ENCODE assay signal across 14 mouse cellular contexts in the genomic region with DNA sequence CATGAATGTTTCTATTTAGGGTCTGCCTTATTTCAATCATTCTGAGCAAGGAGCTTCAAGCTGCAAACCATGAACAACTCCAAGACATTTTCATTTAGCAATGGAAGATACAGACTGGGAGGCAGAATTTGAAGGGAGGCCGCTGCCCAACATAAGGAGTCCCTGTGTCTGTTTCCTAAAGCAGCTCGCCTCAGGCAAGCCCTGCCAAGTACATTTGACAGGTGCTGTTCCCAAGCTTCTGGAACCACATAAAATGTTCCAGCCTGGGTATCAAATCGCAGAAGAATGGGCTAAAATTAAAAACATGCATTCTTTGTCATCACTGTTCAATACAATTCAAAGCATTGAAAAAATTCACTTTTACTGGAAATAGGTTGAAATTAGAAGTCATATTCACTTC.
"Had no signal": no experiment of that assay in that cellular context is flagged by ENCODE, and none has a peak within 500 bp of the region (broad histone marks: within the 10 kb centered on the region; RNA-seq: fewer than 3 reads in every experiment).

No protein-coding gene starts in this region.

- H3K9me3 ChIP-seq: limb, embryonic 13.5 days; liver, embryonic 15.5 days; midbrain, embryonic 10.5 days; neural tube, embryonic 12.5 days had no signal

- H3K27me3 ChIP-seq: limb, embryonic 13.5 days; liver, embryonic 15.5 days; neural tube, embryonic 12.5 days had no signal

- ATAC-seq: lung, postnatal 0 days had no signal

- H3K4me3 ChIP-seq: limb, embryonic 13.5 days; liver, embryonic 15.5 days; midbrain, embryonic 10.5 days; neural tube, embryonic 12.5 days had no signal

- H3K27ac ChIP-seq: limb, embryonic 13.5 days; liver, embryonic 15.5 days; midbrain, embryonic 10.5 days; neural tube, embryonic 12.5 days; stomach, postnatal 0 days had no signal

- H3K36me3 ChIP-seq: limb, embryonic 13.5 days; liver, embryonic 15.5 days; midbrain, embryonic 10.5 days; neural tube, embryonic 12.5 days had no signal

- H3K4me1 ChIP-seq: liver, embryonic 15.5 days had no signal

- H3K4me2 ChIP-seq: limb, embryonic 13.5 days; liver, embryonic 11.5 days; liver, embryonic 15.5 days; neural tube, embryonic 12.5 days had no signal

- H3K9ac ChIP-seq: limb, embryonic 13.5 days; liver, embryonic 15.5 days; neural tube, embryonic 12.5 days had no signal

- DNase-seq: kidney, adult 18-20 months; kidney, postnatal 10 days; kidney, postnatal 4 days; lung, adult 2 months; lung, postnatal 4 days; midbrain, embryonic 14.5 days; thymus, postnatal 4 days had no signal
